Mouse (Mus musculus): ENCODE measurements around the gene Mill2. TPM values are rescaled to one million over a fixed set of nuclear protein-coding genes. Genes with fewer than 3 reads are reported as not detected.

Mill2 gene
- polyA plus RNA-seq, 1 experiment from 2014 or later, result 0.43 TPM

- H3K4me1 ChIP-seq (ENCODE audit: control insufficient read depth, insufficient read depth, low read length), result no peaks in the 10 kb centered on the region
- no peak for ATAC-seq (ENCODE audit: low FRiP score, low TSS enrichment)
- DNase-seq, result no peak
- H3K9me3 ChIP-seq (ENCODE audit: control insufficient read depth, low read length), result no peaks in the 10 kb centered on the region
- H3K27me3 ChIP-seq (ENCODE audit: control insufficient read depth, insufficient read depth, low read length), result no peaks in the 10 kb centered on the region
- WGBS, result 72% methylated on average over 7 of the region's 7 CpGs
- H3K36me3 ChIP-seq (ENCODE audit: control insufficient read depth, insufficient read depth, low read length), result no peaks in the 10 kb centered on the region
- no peak overlapping the region for H3K4me3 ChIP-seq (replicated peaks; ENCODE audit: low read depth, low read length)
- H3K27ac ChIP-seq (replicated peaks; ENCODE audit: low read depth, low read length), result no peak overlapping the region
- H3K9ac ChIP-seq (replicated peaks; ENCODE audit: low read length), result no peak overlapping the region
- H3K4me2 ChIP-seq (ENCODE audit: low read length), result no peak overlapping the region
These were observed 10.2 kb upstream of the Mill2 start for GRCm38 (mm10) chr7:18829545-18829944.

- Histone ChIP-seq H3K27me3 (ENCODE audit: control insufficient read depth, insufficient read depth, low read length) (no peaks in the 10 kb centered on the region), H3K9ac (replicated peaks; ENCODE audit: low read length) (no peak overlapping the region), H3K4me2 (ENCODE audit: low read length) (no peak overlapping the region), H3K36me3 (ENCODE audit: control insufficient read depth, insufficient read depth, low read length) (no peaks in the 10 kb centered on the region), H3K4me3 (replicated peaks; ENCODE audit: low read depth, low read length) (no peak overlapping the region), H3K4me1 (ENCODE audit: control insufficient read depth, insufficient read depth, low read length) (no peaks in the 10 kb centered on the region), H3K9me3 (ENCODE audit: control insufficient read depth, low read length) (no peaks in the 10 kb centered on the region), H3K27ac (replicated peaks; ENCODE audit: low read depth, low read length) (no peak overlapping the region)
- no peak for DNase-seq
- 53% methylated on average over 13 of the region's 13 CpGs for WGBS
- no peak for ATAC-seq (ENCODE audit: low FRiP score, low TSS enrichment)
These were observed 7.5 kb upstream of the Mill2 start for GRCm38 (mm10) chr7:18832298-18832697.

- H3K27me3 ChIP-seq (ENCODE audit: control insufficient read depth, insufficient read depth, low read length), result no peaks in the 10 kb centered on the region
- WGBS, result 6% methylated on average over 14 of the region's 17 CpGs
- peak; percentile 56 for DNase-seq
- peak overlapping the region; percentile 31 for H3K4me3 ChIP-seq (replicated peaks; ENCODE audit: low read depth, low read length)
- H3K4me1 ChIP-seq (ENCODE audit: control insufficient read depth, insufficient read depth, low read length), result 0 out of 2 replicates have a peak, but pooled peaks cover 4% of the 10 kb centered on the region
- peak; percentile 53; the same call in 1 of the 2 replicates for ATAC-seq (ENCODE audit: low FRiP score, low TSS enrichment)
- peak overlapping the region; percentile 62 for H3K4me2 ChIP-seq (ENCODE audit: low read length)
- peak overlapping the region; percentile 50 for H3K9ac ChIP-seq (replicated peaks; ENCODE audit: low read length)
- H3K9me3 ChIP-seq (ENCODE audit: control insufficient read depth, low read length), result no peaks in the 10 kb centered on the region
- H3K36me3 ChIP-seq (ENCODE audit: control insufficient read depth, insufficient read depth, low read length), result no peaks in the 10 kb centered on the region
- peak overlapping the region; percentile 32; the same call in 1 of the 2 replicates for H3K27ac ChIP-seq (replicated peaks; ENCODE audit: low read depth, low read length)
These were observed 814 bp downstream of the Mill2 start for GRCm38 (mm10) chr7:18840386-18841173.

GRCm38 (mm10) chr7:18841174-18841567 lies 1.4 kb downstream of the Mill2 start:
- Histone ChIP-seq H3K27me3 (ENCODE audit: control insufficient read depth, insufficient read depth, low read length) (no peaks in the 10 kb centered on the region), H3K4me3 (replicated peaks; ENCODE audit: low read depth, low read length) (no peak overlapping the region), H3K4me1 (ENCODE audit: control insufficient read depth, insufficient read depth, low read length) (0 out of 2 replicates have a peak, but pooled peaks cover 4% of the 10 kb centered on the region), H3K27ac (replicated peaks; ENCODE audit: low read depth, low read length) (no peak overlapping the region), H3K9me3 (ENCODE audit: control insufficient read depth, low read length) (no peaks in the 10 kb centered on the region), H3K36me3 (ENCODE audit: control insufficient read depth, insufficient read depth, low read length) (no peaks in the 10 kb centered on the region), H3K9ac (replicated peaks; ENCODE audit: low read length) (no peak overlapping the region), H3K4me2 (ENCODE audit: low read length) (peak overlapping the region; percentile 62)
- 68% methylated on average over 1 of the region's 1 CpGs for WGBS
- DNase-seq, result no peak
- ATAC-seq (ENCODE audit: low FRiP score, low TSS enrichment), result no peak

- 54% methylated on average over 5 of the region's 5 CpGs for WGBS
- H3K27ac ChIP-seq (replicated peaks; ENCODE audit: low read depth, low read length), result no peak overlapping the region
- no peak overlapping the region for H3K9ac ChIP-seq (replicated peaks; ENCODE audit: low read length)
- no peak overlapping the region for H3K4me3 ChIP-seq (replicated peaks; ENCODE audit: low read depth, low read length)
- H3K4me1 ChIP-seq (ENCODE audit: control insufficient read depth, insufficient read depth, low read length), result 0 out of 2 replicates have a peak, but pooled peaks cover 4% of the 10 kb centered on the region
- no peaks in the 10 kb centered on the region for H3K27me3 ChIP-seq (ENCODE audit: control insufficient read depth, insufficient read depth, low read length)
- no peak overlapping the region for H3K4me2 ChIP-seq (ENCODE audit: low read length)
- no peaks in the 10 kb centered on the region for H3K9me3 ChIP-seq (ENCODE audit: control insufficient read depth, low read length)
- no peaks in the 10 kb centered on the region for H3K36me3 ChIP-seq (ENCODE audit: control insufficient read depth, insufficient read depth, low read length)
- DNase-seq (no peak), ATAC-seq (ENCODE audit: low FRiP score, low TSS enrichment) (no peak)
These were observed 5.0 kb downstream of the Mill2 start for GRCm38 (mm10) chr7:18844811-18845210.

- no peaks in the 10 kb centered on the region for H3K4me1 ChIP-seq (ENCODE audit: control insufficient read depth, insufficient read depth, low read length)
- no peak overlapping the region for H3K9ac ChIP-seq (replicated peaks; ENCODE audit: low read length)
- ATAC-seq (ENCODE audit: low FRiP score, low TSS enrichment), result no peak
- H3K27me3 ChIP-seq (ENCODE audit: control insufficient read depth, insufficient read depth, low read length), result no peaks in the 10 kb centered on the region
- 93% methylated on average over 1 of the region's 1 CpGs for WGBS
- no peak overlapping the region for H3K4me3 ChIP-seq (replicated peaks; ENCODE audit: low read depth, low read length)
- no peak for DNase-seq
- H3K4me2 ChIP-seq (ENCODE audit: low read length), result no peak overlapping the region
- no peak overlapping the region for H3K27ac ChIP-seq (replicated peaks; ENCODE audit: low read depth, low read length)
- H3K36me3 ChIP-seq (ENCODE audit: control insufficient read depth, insufficient read depth, low read length), result no peaks in the 10 kb centered on the region
- H3K9me3 ChIP-seq (ENCODE audit: control insufficient read depth, low read length), result no peaks in the 10 kb centered on the region
These were observed 8.6 kb downstream of the Mill2 start for GRCm38 (mm10) chr7:18848395-18848794.

GRCm38 (mm10) chr7:18858310-18858916 lies 18.6 kb downstream of the Mill2 start:
- H3K9ac ChIP-seq (replicated peaks; ENCODE audit: low read length), result no peak overlapping the region
- no peak overlapping the region for H3K4me3 ChIP-seq (replicated peaks; ENCODE audit: low read depth, low read length)
- H3K4me2 ChIP-seq (ENCODE audit: low read length), result no peak overlapping the region
- 85% methylated on average over 5 of the region's 5 CpGs for WGBS
- H3K9me3 ChIP-seq (ENCODE audit: control insufficient read depth, low read length), result peaks cover 2% of the 10 kb centered on the region; the same call in 1 of the 2 replicates
- DNase-seq (no peak), ATAC-seq (ENCODE audit: low FRiP score, low TSS enrichment) (no peak)
- no peaks in the 10 kb centered on the region for H3K4me1 ChIP-seq (ENCODE audit: control insufficient read depth, insufficient read depth, low read length)
- no peaks in the 10 kb centered on the region for H3K36me3 ChIP-seq (ENCODE audit: control insufficient read depth, insufficient read depth, low read length)
- H3K27me3 ChIP-seq (ENCODE audit: control insufficient read depth, insufficient read depth, low read length), result no peaks in the 10 kb centered on the region
- H3K27ac ChIP-seq (replicated peaks; ENCODE audit: low read depth, low read length), result no peak overlapping the region

- no peak overlapping the region for H3K4me3 ChIP-seq (replicated peaks; ENCODE audit: low read depth, low read length)
- 86% methylated on average over 6 of the region's 6 CpGs for WGBS
- H3K9me3 ChIP-seq (ENCODE audit: control insufficient read depth, low read length), result peaks cover 2% of the 10 kb centered on the region; the same call in 1 of the 2 replicates
- no peak overlapping the region for H3K9ac ChIP-seq (replicated peaks; ENCODE audit: low read length)
- no peaks in the 10 kb centered on the region for H3K27me3 ChIP-seq (ENCODE audit: control insufficient read depth, insufficient read depth, low read length)
- no peak overlapping the region for H3K4me2 ChIP-seq (ENCODE audit: low read length)
- no peaks in the 10 kb centered on the region for H3K36me3 ChIP-seq (ENCODE audit: control insufficient read depth, insufficient read depth, low read length)
- ATAC-seq (ENCODE audit: low FRiP score, low TSS enrichment) (no peak), DNase-seq (no peak)
- no peak overlapping the region for H3K27ac ChIP-seq (replicated peaks; ENCODE audit: low read depth, low read length)
- no peaks in the 10 kb centered on the region for H3K4me1 ChIP-seq (ENCODE audit: control insufficient read depth, insufficient read depth, low read length)
These were observed 23.0 kb downstream of the Mill2 start for GRCm38 (mm10) chr7:18862801-18863200.

Data from midbrain, embryonic 14.5 days (tissue).